Mouse (Mus musculus): ENCODE data around the gene Actbl2. TPM values are rescaled to one million over a fixed set of nuclear protein-coding genes. Genes with fewer than 3 reads are reported as not detected.

Gene Actbl2
- polyA plus RNA-seq, 1 experiment from 2014 or later, result not detected

DNA sequence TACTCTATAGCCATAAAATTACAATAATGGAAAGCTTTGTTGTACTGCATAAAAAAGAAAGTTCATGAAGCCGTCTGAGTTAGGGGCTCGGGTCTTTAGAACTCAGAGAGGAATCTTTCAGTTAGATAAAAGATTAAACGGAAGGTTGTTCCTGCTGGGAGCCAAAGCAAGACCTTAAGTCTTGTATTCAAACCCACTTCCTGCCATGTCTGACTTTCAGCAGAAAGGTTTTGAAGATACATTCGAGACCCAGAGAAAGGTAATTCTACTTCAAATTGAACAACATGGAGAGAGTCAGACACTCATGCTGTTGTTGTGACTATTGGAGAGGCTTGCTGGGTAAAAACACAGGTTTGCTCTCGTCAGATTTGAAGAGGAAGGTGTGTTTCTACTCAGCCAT, 3.0 kb upstream of the Actbl2 start:
- Histone ChIP-seq H3K4me1 (no peaks in the 10 kb centered on the region), H3K36me3 (no peaks in the 10 kb centered on the region), H3K9me3 (no peaks in the 10 kb centered on the region), H3K4me3 (no peak overlapping the region), H3K27ac (replicated peaks) (no peak overlapping the region), H3K4me2 (replicated peaks) (no peak overlapping the region), H3K27me3 (no peaks in the 10 kb centered on the region), H3K9ac (replicated peaks) (no peak overlapping the region)
- no peak for ATAC-seq (ENCODE audit: low FRiP score, low read depth)
- WGBS, result 59% methylated on average over 5 of the region's 5 CpGs

DNA sequence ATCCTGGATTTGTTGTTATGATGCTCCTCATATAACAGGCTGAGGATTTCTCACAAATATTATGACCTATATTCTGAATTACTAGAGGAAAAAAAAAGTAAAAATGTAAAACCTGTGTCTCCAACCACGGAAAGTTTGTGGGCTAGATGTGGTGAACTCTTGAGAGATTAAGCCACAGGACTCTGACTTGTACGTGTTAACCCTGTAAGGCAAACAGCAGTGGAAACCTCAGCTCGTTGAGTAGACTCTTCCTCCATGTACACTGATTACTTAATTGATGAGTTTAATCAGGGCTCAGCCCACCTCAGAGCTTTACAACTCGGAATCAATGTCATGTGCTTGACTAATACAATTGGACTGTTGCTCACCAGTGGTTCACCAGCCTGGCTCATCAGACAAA, 3.2 kb downstream of the Actbl2 start:
- Histone ChIP-seq H3K4me2 (replicated peaks) (no peak overlapping the region), H3K9me3 (no peaks in the 10 kb centered on the region), H3K27me3 (no peaks in the 10 kb centered on the region), H3K36me3 (no peaks in the 10 kb centered on the region), H3K4me1 (peaks cover 6% of the 10 kb centered on the region; the same call in 1 of the 2 replicates), H3K4me3 (no peak overlapping the region), H3K9ac (replicated peaks) (no peak overlapping the region), H3K27ac (replicated peaks) (no peak overlapping the region)
- ATAC-seq (ENCODE audit: low FRiP score, low read depth), result no peak
- 79% methylated on average over 4 of the region's 4 CpGs for WGBS

- Histone ChIP-seq H3K4me1 (peaks cover 6% of the 10 kb centered on the region; the same call in 1 of the 2 replicates), H3K4me2 (replicated peaks) (no peak overlapping the region), H3K9me3 (no peaks in the 10 kb centered on the region), H3K9ac (replicated peaks) (no peak overlapping the region), H3K27me3 (no peaks in the 10 kb centered on the region), H3K36me3 (no peaks in the 10 kb centered on the region), H3K4me3 (no peak overlapping the region), H3K27ac (replicated peaks) (no peak overlapping the region)
- no peak for ATAC-seq (ENCODE audit: low FRiP score, low read depth)
- WGBS, result 76% methylated on average over 11 of the region's 11 CpGs
Observed at GRCm38 (mm10) chr13:111258424-111259092, 3.7 kb downstream of the Actbl2 start.

DNA sequence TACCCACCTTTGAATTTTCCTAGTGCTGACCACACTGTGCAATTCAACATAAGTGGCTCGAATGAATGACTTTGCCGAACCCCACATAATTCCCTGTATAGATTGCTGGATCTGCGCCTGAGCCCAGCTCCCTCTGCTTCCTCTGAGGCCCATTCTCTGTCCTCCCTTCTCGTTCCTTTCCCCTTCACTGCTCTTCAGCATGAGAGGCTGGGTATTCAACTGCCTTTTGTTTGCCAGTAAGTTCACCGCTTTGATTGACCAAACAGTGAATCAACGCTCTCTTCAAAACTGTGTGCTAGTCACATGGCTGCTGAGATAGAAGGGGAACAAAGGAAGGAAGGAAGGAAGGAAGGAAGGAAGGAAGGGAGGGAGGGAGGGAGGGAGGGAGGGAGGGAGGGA, 4.3 kb downstream of the Actbl2 start:
- no peaks in the 10 kb centered on the region for H3K36me3 ChIP-seq
- no peaks in the 10 kb centered on the region for H3K9me3 ChIP-seq
- 42% methylated on average over 6 of the region's 6 CpGs for WGBS
- H3K4me3 ChIP-seq, result no peak overlapping the region
- no peaks in the 10 kb centered on the region for H3K27me3 ChIP-seq
- ATAC-seq (ENCODE audit: low FRiP score, low read depth), result no peak
- H3K27ac ChIP-seq (replicated peaks), result no peak overlapping the region
- no peak overlapping the region for H3K9ac ChIP-seq (replicated peaks)
- peaks cover 6% of the 10 kb centered on the region; the same call in 1 of the 2 replicates for H3K4me1 ChIP-seq
- no peak overlapping the region for H3K4me2 ChIP-seq (replicated peaks)

DNA sequence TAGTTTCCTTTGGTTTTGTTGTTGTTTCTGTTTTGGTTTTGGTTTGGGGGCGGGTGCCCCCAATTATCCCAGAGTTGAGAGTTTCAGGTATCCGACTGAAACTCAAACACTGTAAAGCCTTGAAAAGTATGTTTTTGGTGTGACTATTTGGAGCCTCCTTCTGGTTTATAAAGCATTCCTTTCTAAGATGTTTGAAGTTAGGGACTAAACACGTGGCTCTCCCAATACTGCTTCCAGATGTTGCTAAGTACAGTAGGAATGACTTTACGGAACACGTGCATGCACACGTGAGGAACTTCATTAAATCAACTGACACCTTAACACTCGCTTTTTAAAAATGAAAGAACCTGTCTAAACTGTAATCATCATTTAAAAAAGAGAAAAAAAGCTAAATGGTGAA, 4.9 kb downstream of the Actbl2 start:
- ATAC-seq (ENCODE audit: low FRiP score, low read depth), result no peak
- no peak overlapping the region for H3K4me2 ChIP-seq (replicated peaks)
- WGBS, result 76% methylated on average over 7 of the region's 7 CpGs
- no peaks in the 10 kb centered on the region for H3K9me3 ChIP-seq
- no peak overlapping the region for H3K9ac ChIP-seq (replicated peaks)
- H3K4me3 ChIP-seq, result no peak overlapping the region
- no peaks in the 10 kb centered on the region for H3K36me3 ChIP-seq
- peaks cover 6% of the 10 kb centered on the region; the same call in 1 of the 2 replicates for H3K4me1 ChIP-seq
- H3K27ac ChIP-seq (replicated peaks), result no peak overlapping the region
- H3K27me3 ChIP-seq, result no peaks in the 10 kb centered on the region

- ATAC-seq (ENCODE audit: low FRiP score, low read depth), result no peak
- WGBS, result 80% methylated on average over 2 of the region's 2 CpGs
- Histone ChIP-seq H3K27me3 (no peaks in the 10 kb centered on the region), H3K4me3 (no peak overlapping the region), H3K9me3 (no peaks in the 10 kb centered on the region), H3K4me2 (replicated peaks) (no peak overlapping the region), H3K4me1 (peaks cover 15% of the 10 kb centered on the region), H3K9ac (replicated peaks) (no peak overlapping the region), H3K27ac (replicated peaks) (no peak overlapping the region), H3K36me3 (no peaks in the 10 kb centered on the region)
Observed at GRCm38 (mm10) chr13:111263186-111263585, 8.4 kb downstream of the Actbl2 start.

- Histone ChIP-seq H3K27me3 (no peaks in the 10 kb centered on the region), H3K9me3 (no peaks in the 10 kb centered on the region), H3K4me2 (replicated peaks) (no peak overlapping the region), H3K36me3 (no peaks in the 10 kb centered on the region), H3K4me3 (no peak overlapping the region), H3K4me1 (peaks cover 14% of the 10 kb centered on the region), H3K27ac (replicated peaks) (no peak overlapping the region), H3K9ac (replicated peaks) (no peak overlapping the region)
- WGBS, result 91% methylated on average over 3 of the region's 3 CpGs
- ATAC-seq (ENCODE audit: low FRiP score, low read depth), result no peak
Observed at GRCm38 (mm10) chr13:111263758-111264157, 8.9 kb downstream of the Actbl2 start.

DNA sequence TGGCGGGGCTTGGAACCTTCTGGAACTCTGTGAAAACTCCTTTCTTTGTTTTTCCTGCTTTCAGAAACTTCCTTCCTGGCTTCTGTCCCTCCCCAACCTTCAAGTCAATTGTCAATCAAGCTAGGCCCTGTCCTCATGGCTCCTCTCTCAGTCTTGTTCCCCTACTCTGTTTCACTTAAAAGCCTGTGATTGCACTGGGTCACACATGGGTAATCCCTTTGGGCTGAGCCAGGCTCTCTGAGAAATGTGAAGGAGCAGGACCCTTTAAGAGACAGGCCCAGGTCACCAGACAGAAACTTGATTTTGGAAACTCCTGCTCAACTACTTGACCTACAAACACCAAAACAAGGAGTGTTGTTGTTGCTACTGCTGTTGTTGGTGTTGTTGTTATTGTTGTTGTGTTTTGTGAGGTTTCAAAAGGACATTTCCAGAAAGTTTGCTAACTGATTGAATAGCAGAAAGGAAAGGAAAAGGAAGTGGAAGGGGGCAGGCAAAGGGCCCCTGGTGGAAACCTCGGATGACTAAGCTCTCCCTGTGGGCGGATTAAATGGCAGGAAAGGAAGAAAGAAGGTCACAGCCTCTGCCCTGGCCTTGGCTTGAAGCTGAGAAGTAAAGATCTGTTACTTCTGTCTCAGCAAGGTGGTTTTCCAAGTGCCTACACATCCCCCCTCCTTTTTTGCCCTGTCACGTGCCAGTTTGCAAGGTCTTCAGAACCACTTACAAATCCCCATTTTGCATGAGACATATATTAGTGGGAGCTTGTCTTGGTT, 10.6 kb downstream of the Actbl2 start:
- Histone ChIP-seq H3K4me3 (no peak overlapping the region), H3K4me2 (replicated peaks) (no peak overlapping the region), H3K27ac (replicated peaks) (no peak overlapping the region), H3K27me3 (no peaks in the 10 kb centered on the region), H3K4me1 (peaks cover 9% of the 10 kb centered on the region), H3K36me3 (no peaks in the 10 kb centered on the region), H3K9me3 (no peaks in the 10 kb centered on the region), H3K9ac (replicated peaks) (no peak overlapping the region)
- WGBS, result 62% methylated on average over 4 of the region's 4 CpGs
- ATAC-seq (ENCODE audit: low FRiP score, low read depth), result no peak

- Histone ChIP-seq H3K4me2 (replicated peaks) (no peak overlapping the region), H3K4me1 (peaks cover 9% of the 10 kb centered on the region), H3K27me3 (no peaks in the 10 kb centered on the region), H3K27ac (replicated peaks) (no peak overlapping the region), H3K9me3 (no peaks in the 10 kb centered on the region), H3K4me3 (no peak overlapping the region), H3K36me3 (no peaks in the 10 kb centered on the region), H3K9ac (replicated peaks) (no peak overlapping the region)
- ATAC-seq (ENCODE audit: low FRiP score, low read depth), result no peak
- 67% methylated on average over 5 of the region's 5 CpGs for WGBS
Observed at GRCm38 (mm10) chr13:111266855-111267254, 12.0 kb downstream of the Actbl2 start.

DNA sequence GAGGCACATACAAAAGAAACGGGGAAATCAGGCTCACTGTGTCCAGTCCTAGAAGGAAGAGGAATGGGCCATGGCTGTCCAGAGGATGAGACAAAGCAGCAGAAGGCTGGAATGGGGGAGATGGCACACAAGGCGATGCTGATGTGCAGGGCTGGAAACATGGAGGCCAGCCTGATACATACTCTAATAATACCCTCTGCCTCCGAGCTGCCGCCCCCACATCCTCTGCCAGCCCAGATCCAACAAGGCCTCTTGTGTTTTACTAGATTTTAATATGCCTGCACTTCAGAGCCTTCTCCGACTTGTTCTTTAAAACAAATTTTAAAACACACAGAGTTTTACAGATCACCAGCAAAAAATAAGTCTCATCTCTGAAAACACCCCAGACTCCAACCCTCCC, 14.2 kb downstream of the Actbl2 start:
- ATAC-seq (ENCODE audit: low FRiP score, low read depth), result no peak
- H3K27me3 ChIP-seq, result no peaks in the 10 kb centered on the region
- H3K9ac ChIP-seq (replicated peaks), result no peak overlapping the region
- H3K27ac ChIP-seq (replicated peaks), result no peak overlapping the region
- no peaks in the 10 kb centered on the region for H3K9me3 ChIP-seq
- WGBS, result 86% methylated on average over 5 of the region's 5 CpGs
- H3K4me2 ChIP-seq (replicated peaks), result no peak overlapping the region
- peaks cover 9% of the 10 kb centered on the region for H3K4me1 ChIP-seq
- no peak overlapping the region for H3K4me3 ChIP-seq
- no peaks in the 10 kb centered on the region for H3K36me3 ChIP-seq

DNA sequence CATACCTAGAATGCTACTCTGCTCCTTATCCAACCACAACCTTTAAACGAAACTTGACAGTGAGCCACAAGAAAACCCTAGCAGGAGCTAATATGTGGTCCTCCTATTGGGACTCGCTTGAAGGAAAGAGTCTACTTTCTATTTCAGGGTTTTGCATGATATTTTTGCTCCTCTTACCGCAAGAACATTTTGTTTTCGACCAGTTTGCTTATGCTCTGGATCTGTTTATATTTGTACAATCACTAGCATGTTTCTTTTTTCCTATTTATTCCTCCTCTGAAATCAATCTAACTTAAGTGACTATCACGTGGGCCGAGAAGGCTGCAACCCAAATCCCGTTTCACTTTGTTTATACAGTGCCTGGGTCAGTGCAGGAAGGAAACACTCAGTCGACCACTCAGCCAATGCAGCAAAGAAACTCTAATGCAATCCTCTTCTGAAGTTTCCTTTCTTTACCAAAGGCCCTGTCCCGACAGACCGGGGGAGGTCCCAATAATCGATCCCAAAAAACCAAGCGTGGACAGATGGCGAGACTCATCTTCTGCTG, 15.0 kb downstream of the Actbl2 start:
- no peak for ATAC-seq (ENCODE audit: low FRiP score, low read depth)
- H3K9me3 ChIP-seq, result no peaks in the 10 kb centered on the region
- H3K4me2 ChIP-seq (replicated peaks), result no peak overlapping the region
- no peak overlapping the region for H3K9ac ChIP-seq (replicated peaks)
- peaks cover 9% of the 10 kb centered on the region for H3K4me1 ChIP-seq
- H3K36me3 ChIP-seq, result no peaks in the 10 kb centered on the region
- H3K27ac ChIP-seq (replicated peaks), result no peak overlapping the region
- H3K27me3 ChIP-seq, result no peaks in the 10 kb centered on the region
- no peak overlapping the region for H3K4me3 ChIP-seq
- 86% methylated on average over 13 of the region's 13 CpGs for WGBS

DNA sequence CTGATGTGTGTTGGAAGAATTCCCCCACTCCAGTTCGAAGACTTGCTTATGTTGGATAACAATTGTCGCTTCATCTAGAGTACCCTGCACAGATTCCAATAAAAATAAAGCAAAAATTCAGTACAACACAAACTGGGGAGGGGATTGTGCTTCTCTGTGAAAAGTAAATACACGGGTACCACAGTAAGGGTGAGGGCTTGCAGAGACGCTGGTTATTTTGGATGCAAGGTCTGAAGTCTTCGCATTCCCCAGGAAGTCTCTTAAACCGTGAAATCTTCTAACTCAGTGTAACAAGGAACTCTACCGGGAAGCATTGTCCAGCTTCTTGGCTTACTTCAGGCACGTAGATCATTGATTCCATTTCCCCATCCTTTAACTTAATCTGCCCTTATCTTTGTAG, 17.1 kb downstream of the Actbl2 start:
- Histone ChIP-seq H3K4me2 (replicated peaks) (no peak overlapping the region), H3K27ac (replicated peaks) (no peak overlapping the region), H3K4me1 (peaks cover 7% of the 10 kb centered on the region), H3K9ac (replicated peaks) (no peak overlapping the region), H3K9me3 (no peaks in the 10 kb centered on the region), H3K36me3 (no peaks in the 10 kb centered on the region), H3K4me3 (no peak overlapping the region), H3K27me3 (no peaks in the 10 kb centered on the region)
- 63% methylated on average over 8 of the region's 8 CpGs for WGBS
- ATAC-seq (ENCODE audit: low FRiP score, low read depth), result no peak
